Mouse (Mus musculus): Measurements from ENCODE around the gene Smarca4.

The Smarca4 gene

DNA sequence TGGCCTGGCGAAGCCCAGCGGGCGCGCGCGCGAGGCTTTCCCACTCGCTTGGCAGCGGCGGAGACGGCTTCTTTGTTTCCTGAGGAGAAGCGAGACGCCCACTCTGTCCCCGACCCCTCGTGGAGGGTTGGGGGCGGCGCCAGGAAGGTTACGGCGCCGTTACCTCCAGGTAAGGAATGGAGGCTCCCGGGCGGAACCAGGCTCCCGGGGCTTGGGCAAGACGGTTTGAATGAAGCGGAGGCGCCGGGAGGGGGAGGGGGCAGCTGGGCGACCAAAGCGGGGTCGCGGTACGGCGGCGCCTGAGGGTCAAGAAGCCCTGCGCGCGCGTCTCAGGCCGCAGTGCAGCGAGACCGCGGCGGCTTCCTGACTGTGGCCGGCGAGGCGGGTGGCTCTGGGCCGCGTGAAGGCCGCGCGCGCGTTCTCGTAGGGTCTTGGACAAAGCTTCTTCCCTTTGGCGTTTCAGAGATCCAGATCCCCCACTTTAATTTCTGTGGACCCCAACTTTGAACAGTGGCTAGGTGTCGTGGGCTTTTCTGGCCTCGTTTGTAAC, 338 bp downstream of the Smarca4 start:
- Histone ChIP-seq H3K27me3 (ENCODE audit: control insufficient read depth, insufficient read depth, low read length, poor library complexity, severe bottlenecking) (no peaks in the 10 kb centered on the region), H3K36me3 (ENCODE audit: control insufficient read depth, insufficient read depth, low read length, poor library complexity, severe bottlenecking) (no peaks in the 10 kb centered on the region; the same call in 1 of the 2 replicates)
- peak; percentile 84 for DNase-seq (ENCODE audit: low read depth, low spot score)

DNA sequence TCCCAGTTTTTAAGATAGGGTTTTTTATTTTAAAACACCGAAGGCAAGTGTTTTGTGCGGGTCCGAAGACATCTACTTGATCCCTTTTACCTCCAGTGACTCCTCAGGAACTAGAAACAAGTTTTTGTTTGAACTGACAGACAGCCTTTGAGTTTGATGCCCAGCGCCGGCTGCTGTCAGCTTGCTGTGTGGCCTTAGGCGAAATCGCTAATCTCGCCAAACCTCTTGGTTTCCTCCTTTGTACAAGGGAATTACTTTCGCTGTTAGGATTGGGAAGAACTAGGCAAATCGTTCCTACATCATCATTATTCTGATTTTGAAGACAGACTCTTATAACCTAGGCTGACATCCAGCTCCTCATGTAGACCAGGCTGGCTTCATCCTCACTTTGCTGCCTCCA, 1.1 kb downstream of the Smarca4 start:
- Histone ChIP-seq H3K27me3 (ENCODE audit: control insufficient read depth, insufficient read depth, low read length, poor library complexity, severe bottlenecking) (no peaks in the 10 kb centered on the region), H3K36me3 (ENCODE audit: control insufficient read depth, insufficient read depth, low read length, poor library complexity, severe bottlenecking) (no peaks in the 10 kb centered on the region; the same call in 1 of the 2 replicates)
- no peak for DNase-seq (ENCODE audit: low read depth, low spot score)

GRCm38 (mm10) chr9:21620229-21620628, 4.3 kb downstream of the Smarca4 start:
- DNase-seq (ENCODE audit: low read depth, low spot score) = no peak
- Histone ChIP-seq H3K36me3 (ENCODE audit: control insufficient read depth, insufficient read depth, low read length, poor library complexity, severe bottlenecking) (no peaks in the 10 kb centered on the region; the same call in 1 of the 2 replicates), H3K27me3 (ENCODE audit: control insufficient read depth, insufficient read depth, low read length, poor library complexity, severe bottlenecking) (no peaks in the 10 kb centered on the region)

DNA sequence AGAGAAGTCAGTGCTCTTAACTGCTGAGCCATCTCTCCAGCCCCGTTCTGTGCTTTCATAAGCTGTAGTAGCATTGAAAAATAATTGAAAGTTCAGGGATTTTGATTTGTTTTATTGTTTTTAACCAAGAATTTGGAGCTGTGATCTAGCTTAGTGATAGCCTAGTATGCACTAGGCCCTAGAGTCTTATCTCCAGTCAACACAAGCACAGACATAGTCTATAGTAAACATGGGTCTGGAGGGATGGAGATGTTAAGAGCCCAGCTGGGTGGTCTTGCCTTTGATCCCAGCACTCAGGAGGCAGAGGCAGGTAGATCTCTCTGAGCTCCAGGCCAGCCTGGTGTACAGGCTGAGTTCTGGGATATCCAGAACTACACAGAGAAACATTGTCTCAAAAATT, 6.7 kb downstream of the Smarca4 start:
- DNase-seq (ENCODE audit: low read depth, low spot score) = no peak
- H3K27me3 ChIP-seq (ENCODE audit: control insufficient read depth, insufficient read depth, low read length, poor library complexity, severe bottlenecking) = no peaks in the 10 kb centered on the region
- no peaks in the 10 kb centered on the region for H3K36me3 ChIP-seq (ENCODE audit: control insufficient read depth, insufficient read depth, low read length, poor library complexity, severe bottlenecking)

- no peaks in the 10 kb centered on the region for H3K27me3 ChIP-seq (ENCODE audit: control insufficient read depth, insufficient read depth, low read length, poor library complexity, severe bottlenecking)
- no peaks in the 10 kb centered on the region for H3K36me3 ChIP-seq (ENCODE audit: control insufficient read depth, insufficient read depth, low read length, poor library complexity, severe bottlenecking)
- DNase-seq (ENCODE audit: low read depth, low spot score) = peak; percentile 84
These were observed 9.7 kb downstream of the Smarca4 start for GRCm38 (mm10) chr9:21625342-21626339.

GRCm38 (mm10) chr9:21626571-21626970, 10.6 kb downstream of the Smarca4 start:
- Histone ChIP-seq H3K36me3 (ENCODE audit: control insufficient read depth, insufficient read depth, low read length, poor library complexity, severe bottlenecking) (no peaks in the 10 kb centered on the region), H3K27me3 (ENCODE audit: control insufficient read depth, insufficient read depth, low read length, poor library complexity, severe bottlenecking) (no peaks in the 10 kb centered on the region)
- peak; percentile 51 for DNase-seq (ENCODE audit: low read depth, low spot score)

DNA sequence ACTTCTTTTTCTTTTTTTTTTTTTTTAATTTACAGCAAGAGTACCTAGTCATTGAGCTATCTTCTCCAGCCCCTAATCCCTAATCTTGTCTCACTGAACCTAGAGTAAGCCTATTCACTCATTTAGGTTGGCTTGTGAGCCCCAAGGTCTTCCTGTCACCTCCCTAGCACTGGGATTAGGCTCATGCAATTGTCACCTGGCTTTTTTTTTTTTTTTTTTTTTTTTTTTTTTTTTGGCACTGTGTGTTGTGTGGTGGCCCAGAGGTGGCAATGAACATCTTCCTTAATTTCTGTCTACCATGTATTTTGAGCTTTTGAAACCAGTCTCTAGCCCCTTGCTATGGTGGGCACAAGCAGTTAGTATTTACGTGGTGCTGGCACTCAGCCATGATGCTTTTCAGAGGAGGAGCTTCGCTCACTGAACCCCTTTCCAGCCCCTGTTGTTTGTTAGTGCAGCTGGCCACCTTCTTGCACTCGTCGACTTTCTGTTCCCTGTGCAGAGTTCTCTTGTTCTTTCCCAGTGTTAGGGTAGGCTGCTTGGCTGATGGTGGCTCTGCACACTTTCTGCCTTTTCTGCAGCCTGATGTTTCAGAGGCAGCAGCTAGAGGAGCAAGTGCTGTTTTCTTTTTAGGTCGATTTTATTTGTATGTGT, 11.3 kb downstream of the Smarca4 start:
- no peaks in the 10 kb centered on the region for H3K27me3 ChIP-seq (ENCODE audit: control insufficient read depth, insufficient read depth, low read length, poor library complexity, severe bottlenecking)
- DNase-seq (ENCODE audit: low read depth, low spot score) = peak; percentile 52
- H3K36me3 ChIP-seq (ENCODE audit: control insufficient read depth, insufficient read depth, low read length, poor library complexity, severe bottlenecking) = no peaks in the 10 kb centered on the region

GRCm38 (mm10) chr9:21630673-21631072, 14.7 kb downstream of the Smarca4 start:
- peaks cover 4% of the 10 kb centered on the region; the same call in 1 of the 2 replicates for H3K36me3 ChIP-seq (ENCODE audit: control insufficient read depth, insufficient read depth, low read length, poor library complexity, severe bottlenecking)
- DNase-seq (ENCODE audit: low read depth, low spot score) = peak; percentile 70
- no peaks in the 10 kb centered on the region for H3K27me3 ChIP-seq (ENCODE audit: control insufficient read depth, insufficient read depth, low read length, poor library complexity, severe bottlenecking)

GRCm38 (mm10) chr9:21633106-21633505, 17.1 kb downstream of the Smarca4 start:
- Histone ChIP-seq H3K27me3 (ENCODE audit: control insufficient read depth, insufficient read depth, low read length, poor library complexity, severe bottlenecking) (no peaks in the 10 kb centered on the region), H3K36me3 (ENCODE audit: control insufficient read depth, insufficient read depth, low read length, poor library complexity, severe bottlenecking) (peaks cover 9% of the 10 kb centered on the region)
- DNase-seq (ENCODE audit: low read depth, low spot score) = no peak

DNA sequence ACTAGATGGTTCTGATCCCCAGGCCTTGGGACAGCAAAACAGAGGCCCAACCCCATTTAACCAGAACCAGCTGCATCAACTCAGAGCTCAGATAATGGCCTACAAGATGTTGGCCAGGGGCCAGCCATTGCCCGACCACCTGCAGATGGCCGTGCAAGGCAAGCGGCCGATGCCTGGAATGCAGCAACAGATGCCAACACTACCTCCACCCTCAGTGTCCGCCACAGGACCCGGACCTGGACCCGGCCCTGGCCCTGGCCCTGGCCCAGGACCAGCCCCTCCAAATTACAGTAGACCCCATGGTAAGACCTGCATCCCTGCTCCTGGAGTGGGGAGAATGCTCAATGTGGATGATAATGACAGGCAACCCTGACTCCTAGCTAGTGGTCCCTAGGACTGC, 19.7 kb downstream of the Smarca4 start:
- no peaks in the 10 kb centered on the region for H3K27me3 ChIP-seq (ENCODE audit: control insufficient read depth, insufficient read depth, low read length, poor library complexity, severe bottlenecking)
- no peak for DNase-seq (ENCODE audit: low read depth, low spot score)
- H3K36me3 ChIP-seq (ENCODE audit: control insufficient read depth, insufficient read depth, low read length, poor library complexity, severe bottlenecking) = peaks cover 17% of the 10 kb centered on the region

- DNase-seq (ENCODE audit: low read depth, low spot score) = no peak
- no peaks in the 10 kb centered on the region for H3K27me3 ChIP-seq (ENCODE audit: control insufficient read depth, insufficient read depth, low read length, poor library complexity, severe bottlenecking)
- peaks cover 24% of the 10 kb centered on the region for H3K36me3 ChIP-seq (ENCODE audit: control insufficient read depth, insufficient read depth, low read length, poor library complexity, severe bottlenecking)
These were observed 23.1 kb downstream of the Smarca4 start for GRCm38 (mm10) chr9:21639031-21639430.

DNA sequence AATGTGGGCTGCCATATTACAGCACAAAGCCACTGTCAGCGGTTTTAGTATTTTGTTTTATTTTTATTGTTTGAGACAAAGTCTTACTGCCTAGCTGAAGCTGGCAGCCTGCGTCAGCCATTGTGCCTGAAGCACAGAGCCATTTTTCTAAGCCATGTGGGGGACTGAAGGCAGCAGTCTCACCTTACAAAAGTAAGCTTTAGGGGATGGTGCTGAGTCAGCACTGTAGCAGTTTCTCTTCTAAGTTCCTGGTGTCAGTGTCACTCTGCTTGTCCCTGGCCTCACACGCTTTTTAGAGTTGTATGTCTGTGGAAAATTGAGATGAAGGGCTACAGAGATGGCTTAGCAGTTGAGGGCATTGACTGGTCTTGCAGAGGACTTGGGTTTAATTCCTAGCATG, 30.4 kb downstream of the Smarca4 start:
- DNase-seq (ENCODE audit: low read depth, low spot score) = no peak
- H3K36me3 ChIP-seq (ENCODE audit: control insufficient read depth, insufficient read depth, low read length, poor library complexity, severe bottlenecking) = peaks cover 20% of the 10 kb centered on the region
- no peaks in the 10 kb centered on the region for H3K27me3 ChIP-seq (ENCODE audit: control insufficient read depth, insufficient read depth, low read length, poor library complexity, severe bottlenecking)

DNA sequence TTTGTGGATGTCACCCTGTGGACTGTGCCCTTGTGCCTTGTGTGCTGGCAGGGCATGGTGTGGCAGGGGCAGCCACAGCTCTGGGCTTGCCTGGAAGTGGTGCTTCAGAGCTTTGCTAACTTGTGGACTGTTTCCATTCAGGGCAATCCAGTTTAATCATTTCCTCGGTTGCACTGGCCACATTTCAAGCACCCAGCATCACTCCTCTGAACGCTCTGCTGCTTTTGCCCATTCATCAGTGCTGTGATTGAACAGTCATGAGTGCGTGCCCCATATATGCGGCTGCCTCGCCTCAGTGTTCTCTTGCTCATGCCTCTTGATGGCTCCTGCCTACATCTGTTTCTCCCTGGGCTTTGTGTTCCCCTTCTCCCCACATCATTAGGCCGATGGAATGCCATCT, 31.8 kb downstream of the Smarca4 start:
- DNase-seq (ENCODE audit: low read depth, low spot score) = no peak

DNA sequence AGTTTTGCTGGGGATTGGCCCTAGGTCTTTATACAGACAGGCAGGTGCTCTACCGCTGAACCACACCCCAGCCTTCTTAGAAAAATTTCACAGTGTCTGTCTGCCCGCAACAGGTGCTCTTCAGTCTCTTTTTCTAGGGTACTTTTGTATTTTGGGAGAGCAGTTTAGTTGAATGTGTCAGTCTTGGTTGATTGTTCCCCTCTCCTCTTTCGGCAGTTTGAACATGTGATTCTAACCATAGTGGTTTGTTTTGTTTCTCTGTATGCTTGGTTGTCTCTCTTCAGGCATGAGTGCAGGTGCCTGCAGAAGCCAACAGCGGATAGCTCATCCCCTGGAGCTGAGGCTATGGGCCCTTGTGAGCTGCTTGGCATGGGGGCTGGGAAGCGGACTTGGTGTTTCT, 36.3 kb downstream of the Smarca4 start:
- H3K27me3 ChIP-seq (ENCODE audit: control insufficient read depth, insufficient read depth, low read length, poor library complexity, severe bottlenecking) = no peaks in the 10 kb centered on the region
- peaks cover 10% of the 10 kb centered on the region for H3K36me3 ChIP-seq (ENCODE audit: control insufficient read depth, insufficient read depth, low read length, poor library complexity, severe bottlenecking)
- peak; percentile 6 for DNase-seq (ENCODE audit: low read depth, low spot score)

More for the DNA sequence above, 31.8 kb downstream of the Smarca4 start:
- Histone ChIP-seq H3K27me3 (ENCODE audit: control insufficient read depth, insufficient read depth, low read length, poor library complexity, severe bottlenecking) (no peaks in the 10 kb centered on the region), H3K36me3 (ENCODE audit: control insufficient read depth, insufficient read depth, low read length, poor library complexity, severe bottlenecking) (peaks cover 21% of the 10 kb centered on the region)

DNA sequence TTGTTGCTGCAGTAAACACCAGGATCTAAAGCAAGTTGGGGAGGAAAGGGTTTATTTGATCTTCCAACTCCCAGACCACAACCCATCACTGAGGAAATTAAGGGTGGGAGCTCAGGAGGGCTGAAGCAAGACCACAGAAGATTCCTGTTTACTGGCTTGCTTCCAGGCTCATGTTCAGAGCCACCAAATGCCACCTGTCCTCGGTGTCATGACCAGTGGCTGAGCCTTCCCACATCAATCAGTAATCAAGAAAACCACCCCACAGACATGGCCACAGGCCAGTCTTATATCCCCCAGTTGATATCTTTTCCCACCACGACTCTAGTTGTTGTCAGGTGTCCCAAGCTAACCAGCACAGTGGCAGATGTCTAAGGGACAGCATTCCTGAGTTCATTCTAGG, 37.3 kb downstream of the Smarca4 start:
- Histone ChIP-seq H3K27me3 (ENCODE audit: control insufficient read depth, insufficient read depth, low read length, poor library complexity, severe bottlenecking) (no peaks in the 10 kb centered on the region), H3K36me3 (ENCODE audit: control insufficient read depth, insufficient read depth, low read length, poor library complexity, severe bottlenecking) (peaks cover 9% of the 10 kb centered on the region)
- DNase-seq (ENCODE audit: low read depth, low spot score) = no peak
